Mouse (Mus musculus) hindbrain, embryonic 11.5 days (tissue): Measurements from ENCODE around the gene Hlx. TPM values are rescaled to one million over a fixed set of nuclear protein-coding genes. Genes with fewer than 3 reads are reported as not detected.

ENCODE experiments used
- ATAC-seq: fragments of 200-750 bp; cut with Nextera tagmentation; 2 replicates; pipeline ENCODE4 v1.8.0; 2017; ENCODE audit warnings: mild to moderate bottlenecking, moderate TSS enrichment, moderate library complexity; ENCODE audit not compliant: low FRiP score
- DNase-seq: peaks from one replicate; pipeline ENCODE4 v3.0.0-alpha.2; 2015; ENCODE audit warnings: low spot score
- H3K27ac ChIP-seq: fragments of 300-500 bp; sonication (generic); 2 replicates; pipeline ENCODE4 v1.5.1; 2014; ENCODE audit warnings: mild to moderate bottlenecking, low read depth, low read length
- H3K27me3 ChIP-seq: fragments of 300-500 bp; sonication (generic); 2 replicates; pipeline ENCODE4 v1.6.1; 2014; ENCODE audit warnings: mild to moderate bottlenecking, low read length, moderate library complexity, mixed read lengths; ENCODE audit not compliant: control insufficient read depth, insufficient read depth
- H3K36me3 ChIP-seq: fragments of 300-500 bp; sonication (generic); 2 replicates; pipeline ENCODE4 v1.6.1; 2014; ENCODE audit warnings: mild to moderate bottlenecking, low read length, moderate library complexity, mixed read lengths; ENCODE audit not compliant: control insufficient read depth, insufficient read depth
- H3K4me1 ChIP-seq: fragments of 300-500 bp; sonication (generic); replicated peaks from 2 replicates; pipeline ENCODE4 v1.6.1; 2014; ENCODE audit warnings: low read length, mixed read lengths; ENCODE audit not compliant: control insufficient read depth, insufficient read depth
- H3K4me2 ChIP-seq: fragments of 300-500 bp; sonication (generic); replicated peaks from 2 replicates; pipeline ENCODE4 v1.6.1; 2014; ENCODE audit warnings: mild to moderate bottlenecking, low read depth, low read length
- H3K4me3 ChIP-seq: fragments of 300-500 bp; sonication (generic); 2 replicates; pipeline ENCODE4 v1.5.1; 2014; ENCODE audit warnings: low read depth, low read length
- H3K9ac ChIP-seq: fragments of 300-500 bp; sonication (generic); 2 replicates; pipeline ENCODE4 v1.6.1; 2014; ENCODE audit warnings: low read depth, low read length
- H3K9me3 ChIP-seq: fragments of 300-500 bp; sonication (generic); 2 replicates; pipeline ENCODE4 v1.6.1; 2016; ENCODE audit warnings: low read length; ENCODE audit not compliant: control insufficient read depth
- WGBS: fragments of 180-500 bp; shearing (Covaris S2); extraction: QIAGEN DNeasy Blood & Tissue Kit; methylation state at CpG from one replicate; pipeline ENCODE4 v1.1.7; 2014; 5-methylcytosine and 5-hydroxymethylcytosine counted together
- polyA plus RNA-seq: library from polyadenylated mRNA; unstranded; fragments of >200 nt; fragmentation: Nextera tagmentation; extraction: Ambion mirVana; gene quantifications from 2 replicates; pipeline ENCODE4 v1.2.1, GENCODE M21; 2014

Hlx gene
- polyA plus RNA-seq, 1 experiment from 2014 or later, result 3.9 TPM

- WGBS, result 3% methylated on average over 25 of the region's 25 CpGs
Measured at GRCm38 (mm10) chr1:184734991-184735920, 2.8 kb upstream of the Hlx start.

GRCm38 (mm10) chr1:184734067-184734830 lies 1.8 kb upstream of the Hlx start:
- Histone ChIP-seq H3K4me3 (no peak overlapping the region), H3K4me2 (no peak overlapping the region), H3K9me3 (no peaks in the 10 kb centered on the region), H3K9ac (no peak overlapping the region), H3K27ac (no peak overlapping the region), H3K4me1 (peaks cover 10% of the 10 kb centered on the region; the same call in 1 of the 2 replicates), H3K36me3 (no peaks in the 10 kb centered on the region), H3K27me3 (peaks cover 75% of the 10 kb centered on the region)
- DNase-seq, result peak; percentile 67
- 2% methylated on average over 26 of the region's 27 CpGs for WGBS
- ATAC-seq, result no peak

More at GRCm38 (mm10) chr1:184734991-184735920, 2.8 kb upstream of the Hlx start:
- Histone ChIP-seq H3K27ac (no peak overlapping the region), H3K4me2 (no peak overlapping the region), H3K27me3 (peaks cover 67% of the 10 kb centered on the region), H3K9me3 (no peaks in the 10 kb centered on the region), H3K36me3 (no peaks in the 10 kb centered on the region), H3K9ac (no peak overlapping the region), H3K4me3 (no peak overlapping the region), H3K4me1 (peaks cover 10% of the 10 kb centered on the region; the same call in 1 of the 2 replicates)
- ATAC-seq, result no peak
- peak; percentile 47 for DNase-seq

GRCm38 (mm10) chr1:184733300-184734066 lies 1.1 kb upstream of the Hlx start:
- H3K9ac ChIP-seq, result no peak overlapping the region
- H3K4me1 ChIP-seq, result peaks cover 10% of the 10 kb centered on the region; the same call in 1 of the 2 replicates
- no peak overlapping the region for H3K4me3 ChIP-seq
- H3K4me2 ChIP-seq, result no peak overlapping the region
- WGBS, result 2% methylated on average over 28 of the region's 28 CpGs
- DNase-seq, result peak; percentile 52
- no peaks in the 10 kb centered on the region for H3K36me3 ChIP-seq
- H3K27me3 ChIP-seq, result peaks cover 77% of the 10 kb centered on the region
- no peaks in the 10 kb centered on the region for H3K9me3 ChIP-seq
- ATAC-seq, result no peak; the same call in 1 of the 2 replicates
- H3K27ac ChIP-seq, result no peak overlapping the region

GRCm38 (mm10) chr1:184731644-184732545 lies 524 bp downstream of the Hlx start:
- H3K27me3 ChIP-seq, result peaks cover 85% of the 10 kb centered on the region
- H3K9ac ChIP-seq, result peak overlapping the region; percentile 29; the same call in 1 of the 2 replicates
- H3K4me1 ChIP-seq, result peaks cover 18% of the 10 kb centered on the region; the same call in 1 of the 2 replicates
- ATAC-seq (peak; percentile 52), DNase-seq (peak; percentile 68)
- no peaks in the 10 kb centered on the region for H3K9me3 ChIP-seq
- peak overlapping the region; percentile 93 for H3K4me2 ChIP-seq
- peak overlapping the region; percentile 50 for H3K4me3 ChIP-seq
- H3K27ac ChIP-seq, result 0 out of 2 replicates have a peak overlapping the region, but pooled peaks have one; percentile 1
- no peaks in the 10 kb centered on the region for H3K36me3 ChIP-seq
- under 1% methylated on average over 78 of the region's 85 CpGs for WGBS

GRCm38 (mm10) chr1:184731091-184731640 lies 1.3 kb downstream of the Hlx start:
- Histone ChIP-seq H3K4me3 (peak overlapping the region; percentile 50), H3K36me3 (no peaks in the 10 kb centered on the region), H3K27me3 (peaks cover 85% of the 10 kb centered on the region), H3K9ac (peak overlapping the region; percentile 29; the same call in 1 of the 2 replicates), H3K4me2 (peak overlapping the region; percentile 93), H3K4me1 (peaks cover 18% of the 10 kb centered on the region; the same call in 1 of the 2 replicates), H3K27ac (no peak overlapping the region), H3K9me3 (no peaks in the 10 kb centered on the region)
- ATAC-seq (no peak), DNase-seq (peak; percentile 62)
- WGBS, result 2% methylated on average over 18 of the region's 18 CpGs

GRCm38 (mm10) chr1:184730453-184731013 lies 1.9 kb downstream of the Hlx start:
- Histone ChIP-seq H3K27me3 (peaks cover 85% of the 10 kb centered on the region), H3K4me2 (no peak overlapping the region), H3K4me1 (peaks cover 18% of the 10 kb centered on the region; the same call in 1 of the 2 replicates), H3K27ac (no peak overlapping the region), H3K9me3 (no peaks in the 10 kb centered on the region), H3K9ac (no peak overlapping the region), H3K36me3 (no peaks in the 10 kb centered on the region), H3K4me3 (no peak overlapping the region)
- ATAC-seq, result no peak
- WGBS, result 3% methylated on average over 12 of the region's 12 CpGs
- peak; percentile 52 for DNase-seq

GRCm38 (mm10) chr1:184729357-184730140 lies 2.9 kb downstream of the Hlx start:
- 3% methylated on average over 19 of the region's 19 CpGs for WGBS
- peaks cover 18% of the 10 kb centered on the region; the same call in 1 of the 2 replicates for H3K4me1 ChIP-seq
- no peak for ATAC-seq
- H3K9ac ChIP-seq, result no peak overlapping the region
- H3K4me2 ChIP-seq, result no peak overlapping the region
- H3K27ac ChIP-seq, result no peak overlapping the region
- no peaks in the 10 kb centered on the region for H3K9me3 ChIP-seq
- H3K36me3 ChIP-seq, result no peaks in the 10 kb centered on the region
- DNase-seq, result peak; percentile 62
- peaks cover 86% of the 10 kb centered on the region for H3K27me3 ChIP-seq
- no peak overlapping the region for H3K4me3 ChIP-seq
